Mouse (Mus musculus): ENCODE results near the gene Prelid1. TPM values are rescaled to one million over a fixed set of nuclear protein-coding genes. Genes with fewer than 3 reads are reported as not detected.

Gene Prelid1
- total RNA-seq, 2 experiments from 2014 or later: 40.4 to 47.3 TPM

Other genes starting within 250 kb of the Prelid1 start
- gene Uimc1, start 220.2 kb upstream of the Prelid1 start, total RNA-seq (2021): 10 to 100 TPM; 16.7 to 17.0 TPM
- gene Zfp346, start 215.2 kb upstream of the Prelid1 start, total RNA-seq (2021): 10 to 100 TPM; 16.6 to 18.0 TPM
- not detected for gene Gm17617, start 187.0 kb upstream of the Prelid1 start, total RNA-seq (2021)
- under 1 TPM; 0.28 to 0.30 TPM for gene Fgfr4, start 167.9 kb upstream of the Prelid1 start, total RNA-seq (2021)
- gene Nsd1, start 110.7 kb upstream of the Prelid1 start, total RNA-seq (2021): 10 to 100 TPM; 51.8 to 51.9 TPM
- 10 to 100 TPM; 35.2 to 38.0 TPM for gene Rab24, start 1.4 kb downstream of the Prelid1 start, total RNA-seq (2021)
- under 1 TPM; 0.21 to 0.37 TPM for gene Mxd3, start 9.3 kb downstream of the Prelid1 start, total RNA-seq (2021)
- 10 to 100 TPM; 46.7 to 51.6 TPM for gene Lman2, start 42.3 kb downstream of the Prelid1 start, total RNA-seq (2021)
- 1 to 10 TPM in 1 of 2 experiments, under 1 TPM in 1; 0.57 to 1.5 TPM for gene Rgs14, start 49.2 kb downstream of the Prelid1 start, total RNA-seq (2021)
- gene Slc34a1, start 77.7 kb downstream of the Prelid1 start, total RNA-seq (2021): not detected
- gene Pfn3, start 94.7 kb downstream of the Prelid1 start, total RNA-seq (2021): not detected
- gene F12, start 106.3 kb downstream of the Prelid1 start, total RNA-seq (2021): not detected
- gene Grk6, start 124.6 kb downstream of the Prelid1 start, total RNA-seq (2021): 10 to 100 TPM; 13.9 to 17.1 TPM
- gene Prr7, start 143.8 kb downstream of the Prelid1 start, total RNA-seq (2021): under 1 TPM; 0.45 to 0.82 TPM
- gene Dbn1, start 167.6 kb downstream of the Prelid1 start, total RNA-seq (2021): 1 to 10 TPM; 5.7 to 6.4 TPM
- 10 to 100 TPM; 42.2 to 46.6 TPM for gene Pdlim7, start 193.2 kb downstream of the Prelid1 start, total RNA-seq (2021)
- gene Dok3, start 208.8 kb downstream of the Prelid1 start, total RNA-seq (2021): 1 to 10 TPM; 1.6 to 3.3 TPM
- gene Ddx41, start 216.2 kb downstream of the Prelid1 start, total RNA-seq (2021): 10 to 100 TPM; 11.6 to 13.8 TPM